ENCODE assay signal across 26 mouse cellular contexts in the genomic region with DNA sequence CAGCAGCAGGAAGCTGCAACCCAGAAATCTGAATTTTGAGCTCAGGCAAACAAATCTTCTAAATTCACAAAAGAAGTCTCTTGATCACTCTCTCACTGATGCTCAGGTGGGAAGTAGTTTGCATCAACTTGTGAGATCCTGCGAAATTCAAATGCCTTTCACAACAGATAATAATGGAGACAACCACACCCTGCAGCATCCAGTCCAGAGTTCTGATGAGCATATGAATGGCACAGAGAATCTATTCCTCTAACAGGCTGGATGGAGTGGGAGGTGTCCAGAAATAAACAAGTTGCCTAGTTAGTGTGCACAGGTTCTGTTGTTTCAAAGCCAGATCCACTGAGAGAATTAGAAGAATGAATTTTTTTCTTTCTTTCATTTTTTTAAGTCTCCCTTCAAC.
DNase-seq lines count a peak whose midpoint lies in the region; ATAC-seq lines count a peak whose summit lies in the region.
"Had no signal": no experiment of that assay in that cellular context is flagged by ENCODE, and none has a peak within 500 bp of the region (broad histone marks: within the 10 kb centered on the region; RNA-seq: fewer than 3 reads in every experiment).

No protein-coding gene starts in this region.

- H3K9ac ChIP-seq in hindbrain, embryonic 12.5 days, result no peak overlapping the region
- H3K9ac ChIP-seq: embryonic facial prominence, embryonic 12.5 days; embryonic facial prominence, embryonic 15.5 days; forebrain, postnatal 0 days; heart, embryonic 12.5 days; heart, embryonic 15.5 days; hindbrain, embryonic 15.5 days had no signal

- H3K27ac ChIP-seq in hindbrain, embryonic 12.5 days, result no peak overlapping the region
- H3K27ac ChIP-seq: embryonic facial prominence, embryonic 12.5 days; embryonic facial prominence, embryonic 15.5 days; heart, embryonic 15.5 days; hindbrain, embryonic 10.5 days; hindbrain, embryonic 15.5 days had no signal

- no peak overlapping the region for H3K4me3 ChIP-seq in hindbrain, embryonic 12.5 days
- H3K4me3 ChIP-seq: embryonic facial prominence, embryonic 12.5 days; embryonic facial prominence, embryonic 15.5 days; heart, embryonic 12.5 days; heart, embryonic 15.5 days; hindbrain, embryonic 10.5 days; hindbrain, embryonic 15.5 days had no signal

- no peaks in the 10 kb centered on the region for H3K27me3 ChIP-seq in hindbrain, embryonic 12.5 days
- H3K27me3 ChIP-seq: embryonic facial prominence, embryonic 12.5 days; embryonic facial prominence, embryonic 15.5 days; heart, embryonic 12.5 days; heart, embryonic 15.5 days; hindbrain, embryonic 15.5 days had no signal

- ATAC-seq in frontal cortex, adult (ENCODE audit: low TSS enrichment), result peak; percentile 64
- no peak for ATAC-seq in hindbrain, embryonic 12.5 days (ENCODE audit: low FRiP score)
- ATAC-seq: forebrain, embryonic 14.5 days; forebrain, postnatal 0 days had no signal

- WGBS in hindbrain, embryonic 12.5 days, result 84% methylated on average over 1 of the region's 1 CpGs

- DNase-seq in frontal cortex, postnatal 10 days (ENCODE audit: low spot score in 2 of 2), result no peak
- peak; percentile 25 for DNase-seq in layer of hippocampus, adult 9-11 months
- DNase-seq in layer of hippocampus, postnatal 25 days (ENCODE audit: extremely low spot score in 1 of 2, low spot score in 1 of 2), result no peak
- DNase-seq in right cerebral cortex, adult 2 months (ENCODE audit: low spot score in 2 of 2), result peak; percentile 3 to 10
- DNase-seq in right cerebral cortex, adult 18-20 months, result no peak
- DNase-seq in brain, adult 2 months (ENCODE audit: low read depth, low spot score), result peak; percentile 14
- DNase-seq: adrenal gland, postnatal 10 days; adrenal gland, postnatal 36 days; cerebellum, adult 11 months; cerebellum, adult 2 months; cerebellum, adult 9-11 months; cerebellum, postnatal 25 days; forebrain, postnatal 0 days; gastrocnemius, postnatal 10 days; gastrocnemius, postnatal 36 days; heart, postnatal 10 days; heart, postnatal 36 days had no signal

- no peak overlapping the region for H3K4me2 ChIP-seq in hindbrain, embryonic 12.5 days (replicated peaks)
- H3K4me2 ChIP-seq: embryonic facial prominence, embryonic 12.5 days; embryonic facial prominence, embryonic 15.5 days; heart, embryonic 12.5 days; heart, embryonic 15.5 days; hindbrain, embryonic 15.5 days had no signal

- H3K36me3 ChIP-seq in hindbrain, embryonic 12.5 days, result no peaks in the 10 kb centered on the region
- H3K36me3 ChIP-seq: embryonic facial prominence, embryonic 12.5 days; embryonic facial prominence, embryonic 15.5 days; heart, embryonic 12.5 days; heart, embryonic 15.5 days; hindbrain, embryonic 10.5 days; hindbrain, embryonic 15.5 days had no signal

- H3K4me1 ChIP-seq in hindbrain, embryonic 12.5 days, result no peaks in the 10 kb centered on the region
- H3K4me1 ChIP-seq: embryonic facial prominence, embryonic 12.5 days; embryonic facial prominence, embryonic 15.5 days; heart, embryonic 12.5 days; heart, embryonic 15.5 days; hindbrain, embryonic 10.5 days; hindbrain, embryonic 15.5 days had no signal

- no peaks in the 10 kb centered on the region for H3K9me3 ChIP-seq in hindbrain, embryonic 12.5 days (replicated peaks)
- H3K9me3 ChIP-seq: embryonic facial prominence, embryonic 12.5 days; embryonic facial prominence, embryonic 15.5 days; heart, embryonic 12.5 days; heart, embryonic 15.5 days; hindbrain, embryonic 10.5 days; hindbrain, embryonic 15.5 days had no signal

Comparison
In these comparisons a context has a peak if more than half of its experiments do, and no peak if none do; other contexts are left out.
1. DNase-seq: peak in layer of hippocampus, adult 9-11 months (single experiment), right cerebral cortex, adult 2 months (2 of 2) and brain, adult 2 months (single experiment); none in frontal cortex, postnatal 10 days (0 of 2), layer of hippocampus, postnatal 25 days (0 of 2) and right cerebral cortex, adult 18-20 months (single experiment).